Mouse (Mus musculus): ENCODE measurements around the gene Ovca2. TPM values are rescaled to one million over a fixed set of nuclear protein-coding genes. Genes with fewer than 3 reads are reported as not detected.

Gene Ovca2
- 19.5 and 28.2 TPM in 2 replicates for polyA plus RNA-seq (2012; rRNA removed)

GRCm38 (mm10) chr11:75178672-75179208 is at the start of gene Ovca2:
Ovca2 (minus strand) TSS chr11:75178835.

GRCm38 (mm10) chr11:75193256-75194071 is 14.8 kb upstream of the Ovca2 start, which contains the start of gene Rtn4rl1:
Rtn4rl1 (plus strand) TSS chr11:75193783.

GRCm38 (mm10) chr11:75190905-75191441 is 12.3 kb upstream of the Ovca2 start, which contains the start of gene Dph1:
Dph1 (minus strand) TSS chr11:75191241.

GRCm38 (mm10) chr11:75169405-75170080 is 9.1 kb downstream of the Ovca2 start, which contains the start of gene Hic1:
Hic1 (minus strand) TSS chr11:75169519.

Other genes with a start within 250 kb of the Ovca2 start
- 3.9 and 22.3 TPM in 2 replicates for gene Hic1, start 9.3 kb downstream of the Ovca2 start, polyA plus RNA-seq (2012; rRNA removed)
- gene Dph1, start 12.4 kb upstream of the Ovca2 start, polyA plus RNA-seq (2012; rRNA removed) = 13.3 and 21.3 TPM in 2 replicates
- 2.6 and 3.0 TPM in 2 replicates for gene Rtn4rl1, start 14.9 kb upstream of the Ovca2 start, polyA plus RNA-seq (2012; rRNA removed)
- 74.6 and 89.8 TPM in 2 replicates for gene Rpa1, start 169.5 kb upstream of the Ovca2 start, polyA plus RNA-seq (2012; rRNA removed)
- 7.7 and 8.6 TPM in 2 replicates for gene Smyd4, start 169.6 kb upstream of the Ovca2 start, polyA plus RNA-seq (2012; rRNA removed)
- 32.3 and 55.1 TPM in 2 replicates for gene Serpinf1, start 243.9 kb upstream of the Ovca2 start, polyA plus RNA-seq (2012; rRNA removed)

Measured in central nervous system, embryonic 11.5 days (tissue).